Mouse (Mus musculus) CD4-positive, CD25-positive, alpha-beta regulatory T cell, adult 4 months (primary cell): ENCODE data around the gene Gm9639. TPM values are rescaled to one million over a fixed set of nuclear protein-coding genes. Genes with fewer than 3 reads are reported as not detected.
"Not testable (repeated sequence)": the region's sequence is repeated elsewhere in the genome, so short reads cannot be mapped to it uniquely, and the experiment has no call there.

Source experiments
- ATAC-seq: one replicate; pipeline ENCODE4 v1.8.0; 2017
- polyA plus RNA-seq, 2 experiments: library from polyadenylated mRNA; unstranded; fragments of 100-300 nt; shearing (Covaris generic); gene quantifications; one replicate each; pipeline ENCODE4 v1.2.1; 2017

Gm9639 gene
- polyA plus RNA-seq, result not detected

DNA sequence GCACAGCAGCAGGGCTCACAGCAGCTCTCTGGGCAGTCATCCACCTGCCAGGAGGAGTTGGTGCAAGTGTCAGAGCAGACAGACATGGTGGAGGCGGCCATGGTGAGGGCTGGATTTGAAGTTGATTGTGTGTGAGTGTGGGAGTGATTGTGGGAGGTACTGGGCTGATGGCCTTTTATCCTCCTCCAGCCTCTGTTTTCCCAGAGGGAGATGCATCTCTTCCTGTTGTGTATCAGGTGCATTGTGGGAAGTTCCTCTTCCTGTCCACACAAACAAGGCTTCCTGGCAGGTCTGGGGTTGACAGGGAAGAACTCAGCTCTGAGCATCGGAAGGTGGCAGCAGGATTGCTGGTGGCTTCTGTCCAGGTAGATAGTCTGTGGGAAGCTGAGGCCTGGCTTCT lies at the start of gene Gm9639:
TSS of gene Gm9639 (minus strand) at position 101 of the 400 bp plus-strand sequence.
- no peak for ATAC-seq

DNA sequence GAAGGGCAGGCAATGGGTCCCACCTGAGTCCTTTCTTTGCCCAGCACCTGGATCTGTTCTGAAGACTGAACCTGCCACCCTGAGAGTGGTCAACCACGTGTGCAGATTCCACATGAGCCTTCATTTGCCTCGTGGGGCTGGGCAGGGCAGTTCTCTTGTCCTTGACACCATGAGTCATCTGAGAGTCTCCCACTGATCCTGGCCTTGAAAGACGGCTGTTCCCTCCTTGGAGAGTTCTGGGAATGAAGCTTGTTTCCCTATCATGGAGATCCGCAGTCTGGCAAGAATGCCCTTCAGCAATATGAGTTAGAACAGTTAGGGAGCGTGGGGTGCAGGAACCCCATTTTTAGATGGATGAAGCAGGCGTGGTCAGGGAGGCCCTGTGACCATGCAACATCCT lies 44.1 kb upstream of the Gm9639 start:
- ATAC-seq, result no peak

GRCm38 (mm10) chr10:77835647-77836046 lies 40.8 kb upstream of the Gm9639 start, which contains the start of gene Krtap10-10:
Gene Krtap10-10, plus strand, starts transcription at chr10:77835947.
- no peak for ATAC-seq

DNA sequence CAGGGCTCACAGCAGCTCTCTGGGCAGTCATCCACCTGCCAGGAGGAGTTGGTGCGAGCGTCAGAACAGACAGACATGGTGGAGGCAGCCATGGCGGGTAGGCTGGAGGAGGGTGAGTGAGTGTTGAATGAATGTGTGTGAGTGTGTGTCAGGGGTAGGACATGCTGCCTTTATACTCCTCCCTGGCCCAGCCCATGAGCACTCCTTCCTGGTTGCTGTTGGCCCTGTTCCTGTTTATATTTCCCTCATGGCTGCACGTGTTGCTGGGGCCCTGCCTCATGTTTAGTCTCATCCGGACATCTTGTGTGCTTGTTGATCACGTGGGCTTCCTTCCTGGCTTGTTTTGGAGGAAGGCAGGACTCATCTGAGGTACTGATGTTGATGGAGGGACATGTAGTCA lies 32.1 kb upstream of the Gm9639 start, which contains the start of gene Krtap10-4:
TSS of gene Krtap10-4 (minus strand) at position 145 of the 400 bp plus-strand sequence.
- ATAC-seq, result no peak

- ATAC-seq, result no peak
These were observed 24.3 kb upstream of the Gm9639 start for GRCm38 (mm10) chr10:77819203-77819602.

DNA sequence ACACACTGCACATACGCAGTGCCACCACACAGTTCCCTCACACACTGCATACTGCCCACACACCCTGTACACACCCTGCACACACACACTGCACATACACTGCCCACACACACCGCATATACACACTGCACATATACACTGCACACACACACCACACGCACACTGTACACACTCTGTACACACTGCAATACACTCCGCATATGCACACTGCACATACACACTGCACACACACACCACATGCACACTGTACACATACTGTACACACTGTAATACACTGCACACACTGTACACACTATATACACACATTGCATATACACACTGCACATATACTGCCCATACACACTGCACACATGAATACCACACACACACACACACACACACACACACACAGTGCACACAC lies 23.6 kb upstream of the Gm9639 start:
- no peak for ATAC-seq

DNA sequence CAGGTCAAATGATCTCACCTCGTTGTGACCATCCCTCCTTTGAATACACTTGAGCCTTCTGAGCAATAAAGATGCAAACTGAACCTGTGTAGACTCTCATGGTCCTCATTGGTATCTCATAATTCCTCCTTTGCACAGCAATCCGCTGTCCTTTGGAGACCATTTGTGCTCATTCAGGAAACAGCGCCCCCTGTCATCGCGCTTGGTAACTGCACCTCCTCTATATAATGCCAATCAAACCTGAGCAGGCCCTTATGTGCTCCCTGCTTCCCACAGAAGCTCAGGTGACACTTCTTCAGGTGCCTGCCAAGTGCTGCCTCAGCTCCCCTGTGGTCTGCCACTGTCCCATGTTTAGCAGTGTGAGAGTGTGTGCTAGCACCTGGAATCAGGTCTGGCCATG lies 20.6 kb upstream of the Gm9639 start:
- no peak for ATAC-seq

DNA sequence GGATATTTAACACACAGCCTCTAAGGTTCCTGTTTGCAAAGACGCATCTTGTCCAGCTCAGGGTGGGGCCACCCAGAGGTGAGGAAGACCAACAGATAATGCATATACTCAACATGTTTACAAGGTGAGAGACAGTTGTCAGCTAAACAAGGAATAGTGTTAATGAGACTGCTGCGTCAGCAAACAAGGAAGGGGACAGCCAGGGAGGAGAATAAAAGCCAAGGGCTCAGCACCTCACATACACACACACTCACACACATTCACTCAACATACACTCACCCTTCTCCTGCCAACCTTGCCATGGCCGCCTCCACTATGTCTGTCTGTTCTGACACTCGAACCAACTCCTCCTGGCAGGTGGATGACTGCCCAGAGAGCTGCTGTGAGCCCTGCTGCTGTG lies 19.5 kb upstream of the Gm9639 start, which contains the start of gene Gm2696:
TSS of gene Gm2696 (plus strand) at position 301 of the 400 bp plus-strand sequence.
- no peak for ATAC-seq

DNA sequence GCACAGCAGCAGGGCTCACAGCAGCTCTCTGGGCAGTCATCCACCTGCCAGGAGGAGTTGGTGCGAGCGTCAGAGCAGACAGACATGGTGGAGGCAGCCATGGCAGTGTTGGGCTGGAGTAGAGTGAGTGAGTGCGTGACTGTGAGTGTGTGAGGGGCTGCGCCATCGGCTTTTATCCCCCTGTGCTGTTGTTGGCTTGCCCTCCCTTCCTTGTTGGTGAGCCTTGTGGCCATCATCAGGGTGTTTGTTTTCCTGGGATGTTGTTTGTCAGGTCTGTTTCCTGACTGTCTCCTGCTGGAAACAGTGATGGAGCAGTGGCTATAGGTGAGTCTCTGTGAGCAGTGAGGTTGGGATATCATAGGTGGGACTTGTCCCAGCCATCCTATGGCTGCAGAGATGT lies 16.9 kb upstream of the Gm9639 start, which contains the start of gene Gm9507:
TSS of gene Gm9507 (minus strand) at position 101 of the 400 bp plus-strand sequence.
- no peak for ATAC-seq

DNA sequence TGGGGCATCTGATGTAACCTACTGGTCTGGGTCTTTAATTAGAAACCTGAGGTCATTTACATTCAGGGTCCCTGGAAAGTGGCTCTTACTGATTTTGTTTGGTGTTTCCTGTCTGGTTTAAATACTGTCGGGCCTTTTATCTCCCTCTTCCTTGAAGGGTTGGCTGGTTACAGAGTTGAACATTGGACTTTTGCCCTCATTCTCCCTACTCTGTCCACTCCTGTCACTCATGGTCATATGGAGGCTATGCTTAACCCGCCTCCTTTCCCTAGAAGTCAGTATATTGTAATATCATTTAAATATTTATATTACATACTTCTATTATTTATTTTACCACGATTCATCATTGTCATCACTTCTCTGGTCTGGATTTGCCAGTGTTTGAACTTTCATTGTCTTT lies 9.2 kb upstream of the Gm9639 start:
- no peak for ATAC-seq

GRCm38 (mm10) chr10:77798921-77799508 lies 4.1 kb upstream of the Gm9639 start, which contains the start of gene Gm19668:
Gene Gm19668, minus strand, starts transcription at chr10:77799133.
- no peak for ATAC-seq

- not testable (repeated sequence) for ATAC-seq
These were observed 3.5 kb upstream of the Gm9639 start for GRCm38 (mm10) chr10:77798164-77798920.

GRCm38 (mm10) chr10:77797677-77798076 lies 2.8 kb upstream of the Gm9639 start:
- no peak for ATAC-seq

DNA sequence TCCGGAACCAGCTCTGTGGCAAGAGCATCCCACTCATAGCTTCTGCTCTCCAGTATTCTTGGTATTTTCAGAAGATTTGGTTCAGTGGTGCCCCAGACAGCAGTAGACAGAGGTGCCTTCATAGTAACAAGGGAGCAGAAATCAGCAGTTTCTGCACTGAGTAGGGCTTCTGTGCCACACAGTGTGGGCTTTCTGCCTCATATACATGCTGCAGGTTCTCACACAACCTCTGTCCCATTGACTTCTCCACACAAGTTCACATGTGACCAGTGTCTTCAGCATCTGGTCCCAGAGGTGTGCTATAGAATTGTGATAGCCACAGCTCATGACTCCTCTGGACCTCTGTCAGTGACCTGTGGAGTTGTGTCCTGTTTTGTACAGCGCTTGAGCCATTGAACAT lies 6.3 kb downstream of the Gm9639 start:
- ATAC-seq, result no peak

GRCm38 (mm10) chr10:77787876-77788275 lies 7.0 kb downstream of the Gm9639 start, which contains the start of gene Gm7137:
Gene Gm7137, minus strand, starts transcription at chr10:77788200.
- not testable (repeated sequence) for ATAC-seq

GRCm38 (mm10) chr10:77783396-77783795 lies 11.5 kb downstream of the Gm9639 start:
- not testable (repeated sequence) for ATAC-seq

- not testable (repeated sequence) for ATAC-seq
These were observed 12.4 kb downstream of the Gm9639 start, which contains the start of gene Gm3250 for GRCm38 (mm10) chr10:77782442-77782841. Gene Gm3250, minus strand, starts transcription at chr10:77782542.

- not testable (repeated sequence) for ATAC-seq
These were observed 18.0 kb downstream of the Gm9639 start, which contains the start of gene Gm7138 for GRCm38 (mm10) chr10:77776844-77777243. Gene Gm7138, minus strand, starts transcription at chr10:77776944.

DNA sequence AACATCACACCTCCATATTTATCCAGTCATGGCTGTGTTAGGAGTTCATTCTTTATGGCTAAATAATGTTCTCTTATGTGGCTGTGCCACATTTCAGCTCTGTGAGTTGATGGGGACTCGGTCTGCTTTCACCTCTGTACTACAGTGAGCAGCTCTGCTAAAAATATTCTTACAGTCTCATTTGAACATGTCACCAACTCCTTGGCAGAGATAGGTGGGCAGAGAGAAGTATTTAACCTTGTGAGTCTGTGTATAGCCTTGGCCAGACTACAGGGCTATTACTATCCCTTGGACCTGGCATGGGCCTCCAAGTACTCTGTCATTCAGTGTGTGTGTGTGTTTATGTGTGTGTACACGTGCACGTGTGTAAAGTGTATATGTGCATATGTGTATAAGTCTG lies 22.7 kb downstream of the Gm9639 start:
- not testable (repeated sequence) for ATAC-seq

DNA sequence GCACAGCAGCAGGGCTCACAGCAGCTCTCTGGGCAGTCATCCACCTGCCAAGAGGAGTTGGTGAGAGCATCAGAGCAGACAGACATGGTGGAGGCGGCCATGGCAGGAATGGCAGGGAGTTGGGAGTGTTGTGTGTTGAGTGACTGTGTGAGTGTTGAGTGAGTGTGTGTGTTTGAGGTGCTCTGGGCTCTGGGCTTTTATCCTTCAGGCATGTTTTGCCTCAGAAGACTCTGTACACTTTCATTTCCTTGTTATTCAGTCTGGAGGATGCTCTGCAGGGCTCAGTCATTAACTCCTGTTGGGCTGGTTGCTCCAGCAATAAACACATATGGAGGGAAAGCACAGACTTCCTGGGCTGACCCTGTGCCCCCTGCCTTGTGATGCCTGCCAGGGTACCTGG lies 23.7 kb downstream of the Gm9639 start, which contains the start of gene Gm3238:
TSS of gene Gm3238 (minus strand) at position 101 of the 400 bp plus-strand sequence.
- ATAC-seq, result not testable (repeated sequence)

DNA sequence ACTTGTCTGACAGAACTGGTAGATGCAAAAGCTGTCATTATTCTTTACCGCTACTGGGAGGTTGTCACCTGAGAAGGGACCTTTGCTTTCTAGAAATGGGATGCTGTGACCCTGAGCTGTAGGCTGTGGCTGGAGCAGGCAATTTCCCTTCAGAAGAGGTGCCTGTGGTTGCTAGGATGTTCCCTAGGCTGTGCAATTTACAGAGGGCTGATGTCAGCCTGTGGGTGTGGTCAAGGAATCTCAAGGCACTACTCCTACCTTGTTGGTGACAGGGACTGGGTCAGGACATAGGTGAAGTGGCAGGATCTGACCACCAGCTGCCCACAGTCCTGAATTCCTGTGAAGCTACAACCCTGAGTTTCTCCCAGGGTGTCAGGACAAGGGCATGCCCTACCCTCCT lies 25.1 kb downstream of the Gm9639 start:
- ATAC-seq, result no peak

GRCm38 (mm10) chr10:77759582-77759981 lies 35.3 kb downstream of the Gm9639 start, which contains the start of gene Gm3233:
Gene Gm3233, minus strand, starts transcription at chr10:77759682.
- ATAC-seq, result not testable (repeated sequence)

- no peak for ATAC-seq
These were observed 41.4 kb downstream of the Gm9639 start for GRCm38 (mm10) chr10:77753448-77753847.
